Mouse (Mus musculus): ENCODE measurements at regions not wholly inside any gene's neighbourhood (a gene's known extent, or its start where the extent isn't known, plus 50 kb on each side); places are given as distances from the start of the nearest gene placed in this dataset.

GRCm38 (mm10) chr11:31783506-31784063, 88.4 kb upstream of the Cpeb4 start:
- Histone ChIP-seq H3K4me1 (ENCODE audit: control insufficient read depth in 1 of 2, insufficient read depth in 2 of 2) (peaks cover 3 to 44% of the 10 kb centered on the region in 2 experiments), H3K79me2 (replicated peaks; ENCODE audit: control insufficient read depth, extremely low read depth, insufficient read depth, poor library complexity, severe bottlenecking) (no peaks in the 10 kb centered on the region), H3K4me2 (ENCODE audit: insufficient read depth, low read depth, poor library complexity, severe bottlenecking) (no peak overlapping the region), H3K4me3 (replicated peaks in 1 of 3; ENCODE audit: low read depth in 2 of 3, low read length in 2 of 3, poor library complexity in 1 of 3) (no peak overlapping the region), H3K27me3 (replicated peaks) (no peaks in the 10 kb centered on the region), H3K9me3 (replicated peaks; ENCODE audit: low read length) (peaks cover 10% of the 10 kb centered on the region), H3K9ac (ENCODE audit: insufficient read depth, low read depth) (no peak overlapping the region), H3K27ac (ENCODE audit: insufficient read depth, low read depth) (no peak overlapping the region), H3K36me3 (replicated peaks in 1 of 2; ENCODE audit: control insufficient read depth in 1 of 2, insufficient read depth in 1 of 2, low read length in 1 of 2) (no peaks in the 10 kb centered on the region)
- DNase-seq (ENCODE audit: extremely low read depth), result no peak
- dilution Hi-C loops (cut with MboI; ENCODE audit: extremely low pct_ligation_motif_present, extremely low pct_unique_long_range_greater_than_20kb, low sequenced_read_pairs), result no loop called here
- in situ Hi-C loops (cut with MboI; ENCODE audit: low pct_ligation_motif_present, low pct_unique_long_range_greater_than_20kb, low sequenced_read_pairs), result no loop called here
- TF ChIP-seq POLR2AphosphoS2 (IDR thresholded peaks at IDR 0.05; ENCODE audit: low read depth, low read length) (no peak), RAD21 (IDR thresholded peaks at IDR 0.05; ENCODE audit: low read depth, low read length) (no peak), ZNF384 (IDR thresholded peaks at IDR 0.05; ENCODE audit: low read depth, low read length) (no peak), ELF1 (IDR thresholded peaks at IDR 0.05; ENCODE audit: low read depth, low read length) (no peak), GABPA (IDR thresholded peaks at IDR 0.05; ENCODE audit: insufficient replicate concordance, low read depth, low read length) (no peak), MEF2A (IDR thresholded peaks at IDR 0.05; ENCODE audit: borderline replicate concordance, low read depth, low read length) (no peak), MAZ (IDR thresholded peaks at IDR 0.05; ENCODE audit: low read depth, low read length) (no peak), MAX (IDR thresholded peaks at IDR 0.05; ENCODE audit: low read length) (no peak), NRF1 (IDR thresholded peaks at IDR 0.05; ENCODE audit: low read depth, low read length) (no peak), CHD2 (IDR thresholded peaks at IDR 0.05; ENCODE audit: low read length) (no peak), ZC3H11A (IDR thresholded peaks at IDR 0.05; ENCODE audit: low read depth, low read length) (no peak), ZMIZ1 (IDR thresholded peaks at IDR 0.05; ENCODE audit: low read depth, low read length) (no peak), BHLHE40 (IDR thresholded peaks at IDR 0.05; ENCODE audit: low read depth, low read length) (no peak), MYC (IDR thresholded peaks at IDR 0.05; ENCODE audit: low read depth, low read length) (no peak), JUN (IDR thresholded peaks at IDR 0.05; ENCODE audit: insufficient read depth, low read depth, low read length) (no peak)

- Histone ChIP-seq H3K27me3 (replicated peaks) (no peaks in the 10 kb centered on the region), H3K36me3 (replicated peaks in 1 of 2; ENCODE audit: control insufficient read depth in 1 of 2, insufficient read depth in 1 of 2, low read length in 1 of 2) (no peaks in the 10 kb centered on the region), H3K4me3 (replicated peaks in 1 of 3; ENCODE audit: low read depth in 2 of 3, low read length in 2 of 3, poor library complexity in 1 of 3) (no peak overlapping the region), H3K9me3 (replicated peaks; ENCODE audit: low read length) (peaks cover 10% of the 10 kb centered on the region), H3K4me2 (ENCODE audit: insufficient read depth, low read depth, poor library complexity, severe bottlenecking) (no peak overlapping the region), H3K4me1 (ENCODE audit: control insufficient read depth in 1 of 2, insufficient read depth in 2 of 2) (peaks cover 0 to 35% of the 10 kb centered on the region in 2 experiments; a peak in 2 of 4 replicates), H3K79me2 (replicated peaks; ENCODE audit: control insufficient read depth, extremely low read depth, insufficient read depth, poor library complexity, severe bottlenecking) (no peaks in the 10 kb centered on the region), H3K9ac (ENCODE audit: insufficient read depth, low read depth) (no peak overlapping the region), H3K27ac (ENCODE audit: insufficient read depth, low read depth) (no peak overlapping the region)
- in situ Hi-C loops (cut with MboI; ENCODE audit: low pct_ligation_motif_present, low pct_unique_long_range_greater_than_20kb, low sequenced_read_pairs) (no loop called here), dilution Hi-C loops (cut with MboI; ENCODE audit: extremely low pct_ligation_motif_present, extremely low pct_unique_long_range_greater_than_20kb, low sequenced_read_pairs) (no loop called here)
- DNase-seq (ENCODE audit: extremely low read depth), result no peak
- TF ChIP-seq E2F4 (IDR thresholded peaks at IDR 0.05; ENCODE audit: insufficient replicate concordance, low read depth, low read length) (no peak), CTCF (conservative IDR thresholded peaks at IDR 0.05 in 1 of 2, IDR thresholded peaks at IDR 0.05 in 1 of 2; ENCODE audit: low read depth in 2 of 2, low read length in 2 of 2) (no peak), BHLHE40 (IDR thresholded peaks at IDR 0.05; ENCODE audit: low read depth, low read length) (no peak), GABPA (IDR thresholded peaks at IDR 0.05; ENCODE audit: insufficient replicate concordance, low read depth, low read length) (no peak), EP300 (IDR thresholded peaks at IDR 0.05; ENCODE audit: low read length) (no peak), TCF12 (IDR thresholded peaks at IDR 0.05; ENCODE audit: low read depth, low read length) (no peak), MAZ (IDR thresholded peaks at IDR 0.05; ENCODE audit: low read depth, low read length) (no peak), MAFK (IDR thresholded peaks at IDR 0.05; ENCODE audit: insufficient replicate concordance, low read length) (no peak), IRF4 (IDR thresholded peaks at IDR 0.05; ENCODE audit: low read depth, low read length) (no peak), ELF1 (IDR thresholded peaks at IDR 0.05; ENCODE audit: low read depth, low read length) (no peak), MXI1 (IDR thresholded peaks at IDR 0.05; ENCODE audit: low read depth, low read length) (no peak), PAX5 (IDR thresholded peaks at IDR 0.05; ENCODE audit: low read length) (no peak), ZC3H11A (IDR thresholded peaks at IDR 0.05; ENCODE audit: low read depth, low read length) (no peak), SMC3 (IDR thresholded peaks at IDR 0.05; ENCODE audit: low read depth, low read length) (no peak), KAT2A (IDR thresholded peaks at IDR 0.05; ENCODE audit: insufficient replicate concordance, low read length) (no peak), UBTF (IDR thresholded peaks at IDR 0.05; ENCODE audit: low read depth, low read length) (no peak), ZNF384 (IDR thresholded peaks at IDR 0.05; ENCODE audit: low read depth, low read length) (no peak), USF2 (conservative IDR thresholded peaks at IDR 0.05; ENCODE audit: low read depth, low read length) (no peak), CHD2 (IDR thresholded peaks at IDR 0.05; ENCODE audit: low read length) (no peak), MYC (IDR thresholded peaks at IDR 0.05; ENCODE audit: low read depth, low read length) (no peak)
These were observed 87.6 kb upstream of the Cpeb4 start for GRCm38 (mm10) chr11:31784332-31784901.

Data from CH12.LX (cell line).